Mouse (Mus musculus): ENCODE data around the gene Snx27.

The Snx27 gene

DNA sequence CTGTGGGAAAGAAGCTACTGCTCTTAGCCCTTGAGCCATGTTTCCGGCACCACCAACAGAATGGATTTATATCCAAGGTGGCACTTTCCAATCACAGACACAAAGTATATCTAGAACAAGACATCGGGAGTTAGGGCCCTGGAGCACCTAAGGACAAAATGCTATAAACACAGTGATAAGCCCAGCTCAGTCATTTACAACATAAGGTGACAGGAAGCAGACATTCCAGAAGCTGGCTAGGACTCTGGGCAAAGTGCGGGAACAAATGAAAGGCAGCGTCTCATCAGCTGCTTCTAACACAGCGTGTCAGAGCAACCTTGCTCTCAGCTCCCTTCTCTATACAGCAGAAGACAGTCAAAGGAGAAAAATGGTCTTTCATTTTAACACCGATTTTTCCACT lies 8.0 kb downstream of the Snx27 start:
- DNase-seq (ENCODE audit: extremely low read depth, low read depth): no peak

DNA sequence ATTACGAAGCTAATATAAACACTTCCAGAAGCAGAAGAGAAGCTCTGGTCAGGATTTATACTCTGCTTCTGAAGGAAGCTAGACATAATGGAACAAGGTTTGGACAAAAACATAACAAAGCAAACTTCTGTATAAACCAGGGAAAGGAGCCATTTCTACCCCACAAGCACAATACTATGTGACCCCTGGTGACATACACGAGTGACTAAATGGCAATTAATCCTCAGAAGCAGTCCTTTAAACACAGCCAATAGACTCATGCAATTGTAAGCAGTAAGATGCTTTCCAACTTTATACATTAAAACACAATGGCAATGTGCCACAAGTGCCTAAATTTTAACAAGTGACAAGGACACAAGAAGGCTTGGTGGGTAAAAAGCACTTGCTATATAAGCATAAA lies 15.3 kb downstream of the Snx27 start:
- DNase-seq (ENCODE audit: extremely low read depth, low read depth): no peak

DNA sequence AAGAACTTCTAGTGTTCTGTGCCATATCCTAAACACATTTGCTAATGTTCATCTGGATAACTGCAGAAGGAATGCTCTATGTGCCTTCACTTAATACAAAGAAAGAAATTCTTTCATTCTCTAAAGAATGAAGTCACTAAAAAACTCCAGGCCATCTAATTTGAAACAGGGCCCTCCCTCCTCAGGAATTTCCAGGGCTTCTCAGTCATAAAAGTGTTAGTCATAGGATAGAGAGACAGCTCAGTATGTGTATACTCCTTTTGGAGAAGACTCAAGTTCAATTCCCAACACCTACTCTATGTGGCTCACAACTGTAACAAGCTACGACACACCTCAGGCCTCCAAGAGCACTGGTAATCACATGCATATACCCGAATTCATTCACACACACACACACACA lies 17.0 kb downstream of the Snx27 start:
- DNase-seq (ENCODE audit: extremely low read depth, low read depth): no peak

DNA sequence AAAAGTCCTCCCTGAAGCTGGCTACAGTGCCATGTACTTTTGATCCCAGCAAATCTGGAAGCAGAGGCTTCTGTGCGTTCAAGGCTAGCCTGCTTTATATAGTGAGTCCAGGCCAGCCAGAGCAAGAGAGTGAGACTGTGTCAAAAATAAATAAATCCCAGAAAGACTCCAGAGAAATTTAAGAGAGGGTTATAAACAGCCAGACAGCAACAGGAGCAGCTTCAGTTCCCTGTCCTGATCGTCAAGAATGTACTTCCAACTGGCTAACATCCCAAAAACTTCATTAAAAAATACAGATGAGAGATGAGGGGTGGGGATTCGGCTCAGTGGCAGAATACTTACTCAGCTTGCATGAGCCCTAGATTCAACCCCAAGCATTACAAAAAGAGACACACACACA lies 17.4 kb downstream of the Snx27 start:
- no peak for DNase-seq (ENCODE audit: extremely low read depth, low read depth)

DNA sequence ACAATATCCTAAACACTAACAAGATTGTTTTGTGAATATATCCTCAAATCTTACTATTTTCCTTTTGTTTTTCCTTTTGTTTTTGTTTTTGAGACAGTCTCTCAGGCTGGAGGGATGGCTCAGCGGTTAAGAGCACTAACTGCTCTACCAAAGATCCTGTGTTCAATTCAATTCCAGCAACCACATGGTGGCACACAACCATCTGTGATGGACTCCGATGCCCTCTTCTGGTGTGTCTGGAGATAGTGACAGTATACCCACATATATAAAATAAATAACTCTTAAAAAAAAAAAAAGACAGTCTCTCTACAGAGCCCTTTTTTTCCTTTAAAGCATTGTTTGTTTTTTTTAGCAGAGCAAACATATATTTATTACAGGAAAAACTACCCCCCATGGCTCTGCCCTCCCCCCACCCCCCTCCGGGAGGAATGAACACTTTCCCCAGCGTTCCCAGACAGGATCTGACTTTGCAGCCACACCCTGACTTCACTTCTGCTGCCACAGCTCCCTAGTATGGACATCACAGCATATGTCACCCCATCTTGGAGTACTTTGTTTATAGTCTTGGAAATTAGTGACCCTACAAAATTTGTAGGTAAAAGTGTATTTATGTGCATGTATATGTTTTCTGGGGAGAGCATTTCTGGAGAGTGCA lies 18.0 kb downstream of the Snx27 start:
- no peak for DNase-seq (ENCODE audit: extremely low read depth, low read depth)

DNA sequence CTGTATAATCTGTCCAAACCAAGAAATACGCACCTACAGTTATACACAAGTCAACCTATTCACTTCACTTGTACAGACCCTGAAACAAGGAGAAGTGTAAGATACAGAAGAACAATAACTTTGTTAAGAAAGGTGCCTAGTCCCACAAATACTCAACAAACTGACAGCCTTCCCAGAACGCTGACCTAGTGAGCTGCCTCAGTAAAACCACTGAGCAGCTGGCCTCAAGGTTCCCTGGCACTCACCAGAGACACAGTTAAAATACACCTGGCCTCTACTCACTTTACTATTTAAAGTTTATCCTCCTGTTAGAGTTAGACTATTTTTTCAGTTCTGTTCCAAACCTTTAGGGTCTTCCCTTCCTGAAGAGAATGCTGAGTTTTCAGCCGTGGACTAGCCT lies 19.4 kb downstream of the Snx27 start:
- DNase-seq (ENCODE audit: extremely low read depth, low read depth): no peak

DNA sequence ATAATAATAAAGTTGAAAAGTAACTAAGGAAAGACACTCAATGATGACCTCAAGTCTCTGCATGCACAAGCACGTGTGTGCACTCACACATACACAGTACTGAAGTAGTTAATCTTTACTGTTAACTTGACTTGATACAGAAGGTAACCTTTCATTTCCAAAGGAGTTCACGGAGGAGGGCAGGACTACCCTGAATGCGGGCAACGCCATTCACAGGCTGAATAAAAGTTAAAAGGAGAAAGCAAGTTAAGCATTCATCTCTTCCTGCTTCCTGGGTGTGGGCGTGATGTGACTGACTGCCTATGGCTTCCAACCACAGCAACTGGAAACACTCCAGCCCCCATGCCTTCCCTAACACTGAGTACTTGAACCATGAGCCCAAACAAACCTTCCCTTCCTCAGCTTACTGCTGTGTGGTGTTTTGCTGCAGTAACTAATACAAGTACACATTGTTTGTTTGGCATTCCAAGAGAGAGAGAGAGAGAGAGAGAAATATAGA lies 22.5 kb downstream of the Snx27 start:
- DNase-seq (ENCODE audit: extremely low read depth, low read depth): no peak

DNA sequence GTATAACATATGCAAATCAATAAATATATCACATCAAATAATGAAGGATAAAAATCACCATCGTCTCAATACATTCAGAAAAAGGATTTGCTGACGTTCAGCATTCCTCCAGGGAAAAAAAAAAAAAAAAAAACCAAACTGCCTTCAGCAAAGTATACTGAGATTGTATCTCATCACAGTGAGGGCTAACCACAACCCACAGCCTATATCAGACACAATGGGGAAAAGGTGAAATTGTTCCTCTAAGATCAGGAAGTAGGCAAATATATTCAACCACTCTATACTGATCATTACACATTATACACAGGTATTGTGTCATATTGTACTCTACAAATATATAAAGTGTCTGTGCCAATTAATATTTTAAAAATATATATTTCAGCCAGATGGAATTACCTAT lies 33.5 kb downstream of the Snx27 start:
- DNase-seq (ENCODE audit: extremely low read depth, low read depth): no peak

DNA sequence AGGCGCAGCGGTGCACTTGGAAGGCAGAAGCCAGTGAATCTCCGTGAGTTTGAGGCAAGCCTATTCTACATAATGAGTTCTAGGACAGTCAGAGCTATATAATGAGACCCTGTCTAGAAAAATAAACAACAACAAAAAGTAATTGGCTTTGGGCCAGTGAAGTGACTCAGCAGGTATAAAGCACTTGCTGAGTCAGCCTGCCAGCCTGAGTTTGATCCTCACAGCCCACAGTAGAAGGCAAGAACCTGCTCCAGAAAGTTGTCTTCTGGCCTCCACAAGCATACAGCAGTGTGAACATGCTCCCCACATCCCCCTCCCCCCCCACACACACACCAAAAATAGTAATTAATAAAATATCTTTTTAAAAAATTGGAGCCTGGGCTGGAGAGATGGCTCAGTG lies 45.3 kb downstream of the Snx27 start:
- peak; percentile 28 for DNase-seq (ENCODE audit: extremely low read depth, low read depth)

DNA sequence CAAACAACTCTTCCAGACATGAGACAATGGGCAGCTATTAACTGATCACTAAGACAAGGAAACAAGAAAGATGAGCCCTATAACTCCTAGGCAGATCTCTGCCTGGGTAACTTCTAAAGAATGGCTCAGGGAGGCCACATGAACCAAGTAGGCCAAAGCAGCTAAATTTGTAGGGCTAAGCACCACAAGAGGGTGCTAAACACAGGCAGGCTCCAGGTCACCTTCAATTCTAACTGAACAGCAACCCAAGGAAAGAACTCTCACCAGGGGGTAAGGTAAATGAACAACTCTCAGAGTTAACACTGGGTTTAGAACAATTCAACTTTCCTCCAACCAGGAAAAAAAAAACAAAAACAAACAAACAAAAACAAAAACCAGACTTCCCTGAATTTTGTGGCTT lies 48.5 kb downstream of the Snx27 start:
- peak; percentile 14 for DNase-seq (ENCODE audit: extremely low read depth, low read depth)

DNA sequence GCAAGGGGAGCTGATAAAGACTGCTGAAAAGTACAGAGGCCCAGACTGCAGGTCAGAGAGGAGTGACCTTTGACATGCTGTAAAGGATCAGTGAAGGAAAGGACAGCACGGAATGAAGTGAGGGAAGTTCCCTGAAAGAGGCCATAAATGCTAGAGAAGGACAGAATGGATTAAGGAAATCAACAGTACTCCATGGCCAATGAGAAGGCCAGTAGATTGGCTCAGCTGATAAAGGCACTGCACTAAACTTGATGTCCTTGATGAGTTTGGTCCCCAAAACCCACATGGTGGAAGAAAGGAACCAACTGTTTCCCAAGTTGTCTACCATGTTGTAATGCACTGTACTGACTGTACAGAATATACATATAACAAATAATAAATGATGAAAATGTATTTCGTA lies 55.8 kb downstream of the Snx27 start:
- DNase-seq (ENCODE audit: extremely low read depth, low read depth): no peak

DNA sequence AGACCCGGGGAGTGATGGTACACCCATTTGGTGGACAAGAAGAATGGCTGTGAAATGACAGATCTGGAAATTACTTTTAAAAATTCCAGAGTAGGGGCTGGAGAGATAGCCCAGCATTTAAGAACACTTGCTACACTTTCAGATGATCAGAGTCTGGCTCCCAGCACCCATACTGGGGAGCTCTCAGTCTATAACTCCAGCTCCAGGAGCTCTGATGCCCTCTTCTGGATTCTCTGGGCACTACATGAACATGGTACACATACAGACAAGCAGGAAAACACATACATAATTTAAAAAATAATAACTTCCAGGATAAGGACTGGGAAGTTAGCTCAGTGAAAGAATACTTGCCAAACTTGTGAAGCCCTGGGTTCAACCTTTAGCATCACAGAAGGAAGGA lies 75.9 kb downstream of the Snx27 start:
- DNase-seq (ENCODE audit: extremely low read depth, low read depth): peak; percentile 17

DNA sequence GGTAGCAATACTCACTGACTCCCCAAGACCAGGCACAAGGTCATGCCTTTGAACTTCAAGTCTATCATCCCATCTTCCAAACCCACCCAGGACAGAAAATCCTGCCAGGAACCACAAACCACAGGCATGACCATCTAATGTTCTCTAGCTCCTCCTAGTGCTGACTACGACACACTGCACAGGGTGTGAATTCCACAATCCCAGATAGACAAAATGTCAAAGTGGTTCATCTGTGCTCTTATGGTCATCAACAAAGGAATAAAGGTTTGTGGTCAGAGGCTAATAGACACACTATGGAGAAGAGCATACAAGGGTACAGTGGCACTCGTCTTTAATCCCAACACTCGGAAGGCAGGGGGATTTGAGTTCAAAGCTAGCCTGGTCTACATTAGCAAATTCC lies 80.3 kb downstream of the Snx27 start:
- peak; percentile 15 for DNase-seq (ENCODE audit: extremely low read depth, low read depth)

DNA sequence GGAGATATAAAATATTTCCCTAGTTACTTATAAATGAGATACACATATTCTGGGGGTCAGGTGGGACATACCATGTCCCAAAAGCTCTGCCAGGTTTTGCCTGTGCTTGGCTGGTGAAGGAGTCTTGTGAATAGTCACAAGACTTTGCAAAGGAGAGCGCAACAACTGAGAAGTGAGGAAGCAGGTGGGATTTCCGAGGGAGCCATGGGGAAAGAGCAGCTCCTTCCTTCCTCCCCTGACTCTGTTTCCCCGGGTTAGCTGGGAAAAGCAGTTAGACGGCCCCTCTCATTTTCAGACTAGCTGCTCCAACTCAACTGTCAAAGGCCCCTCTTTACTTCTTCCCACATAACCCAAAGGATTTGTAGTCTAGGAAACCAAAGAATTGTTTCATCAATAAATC lies 85.4 kb downstream of the Snx27 start:
- DNase-seq (ENCODE audit: extremely low read depth, low read depth): no peak

DNA sequence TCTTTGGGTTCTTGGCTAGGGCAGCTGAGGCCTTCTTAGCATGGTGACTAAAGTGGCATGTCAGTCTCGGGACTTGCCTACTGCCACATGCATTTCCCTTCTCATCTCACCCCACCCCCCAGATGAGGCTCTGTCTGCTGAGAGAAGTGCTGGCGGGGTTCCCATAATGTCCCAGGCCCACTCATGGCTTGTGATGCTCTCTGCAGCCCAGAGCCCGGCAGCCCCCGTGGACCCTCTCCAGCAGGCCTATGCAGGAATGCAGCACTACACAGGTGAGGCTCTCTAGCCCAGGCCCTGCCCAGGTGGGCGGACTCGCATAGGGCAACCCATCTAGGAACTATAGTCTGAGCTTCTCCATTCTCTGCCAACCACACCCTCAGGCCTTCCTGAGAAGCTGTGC lies 94.9 kb downstream of the Snx27 start:
- DNase-seq (ENCODE audit: extremely low read depth, low read depth): no peak

DNA sequence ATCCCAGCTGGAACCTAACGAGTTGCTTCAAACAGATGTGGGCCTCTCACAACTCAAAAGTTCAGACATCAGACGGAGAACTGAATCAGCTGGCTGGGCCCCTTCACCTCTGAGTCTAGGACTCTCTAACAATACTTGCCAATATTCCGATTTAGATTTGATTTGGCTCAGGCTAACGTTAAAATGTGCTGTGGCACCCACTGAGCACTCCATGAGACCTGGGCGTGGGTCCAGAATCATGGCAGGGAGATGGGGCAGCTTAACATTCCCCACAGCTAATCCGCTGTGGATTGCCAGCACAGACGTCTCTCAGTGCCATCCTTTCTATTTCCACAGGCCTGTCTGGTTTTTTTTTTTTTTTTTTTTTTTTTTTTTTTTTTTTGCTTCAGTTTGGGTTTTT lies 96.6 kb downstream of the Snx27 start:
- no peak for DNase-seq (ENCODE audit: extremely low read depth, low read depth)

DNA sequence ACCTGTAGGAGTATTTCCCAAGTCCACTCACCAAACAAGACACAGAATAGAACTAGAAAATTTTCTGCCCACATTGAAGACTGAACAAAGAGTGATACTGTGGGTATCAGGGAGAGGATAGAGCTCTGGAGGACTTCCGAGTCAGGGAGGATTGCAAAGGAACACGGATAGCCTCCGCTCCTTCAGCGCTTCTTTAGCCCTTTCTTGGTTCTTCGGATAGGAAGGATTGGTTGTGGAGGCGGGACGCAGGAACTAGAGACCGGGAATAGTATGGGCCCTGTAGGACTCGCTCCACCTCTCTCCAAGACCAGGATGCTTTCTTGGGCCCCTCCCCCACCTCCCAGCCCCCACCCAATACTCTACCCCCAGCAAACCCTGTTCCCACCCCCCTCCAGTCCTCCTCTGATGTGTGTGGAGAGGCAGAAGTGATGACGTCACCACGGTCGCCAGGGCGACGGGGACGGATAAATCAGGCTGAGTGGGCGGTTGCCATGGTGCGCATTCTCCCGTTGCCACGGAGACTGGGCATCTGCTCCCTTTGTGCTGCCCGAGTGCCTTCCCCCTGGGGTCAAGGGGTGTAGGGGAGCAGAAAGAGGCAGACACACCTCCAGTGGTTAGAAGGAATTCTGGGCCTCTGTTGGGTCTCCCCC lies 98.6 kb downstream of the Snx27 start:
- no peak for DNase-seq (ENCODE audit: extremely low read depth, low read depth)

DNA sequence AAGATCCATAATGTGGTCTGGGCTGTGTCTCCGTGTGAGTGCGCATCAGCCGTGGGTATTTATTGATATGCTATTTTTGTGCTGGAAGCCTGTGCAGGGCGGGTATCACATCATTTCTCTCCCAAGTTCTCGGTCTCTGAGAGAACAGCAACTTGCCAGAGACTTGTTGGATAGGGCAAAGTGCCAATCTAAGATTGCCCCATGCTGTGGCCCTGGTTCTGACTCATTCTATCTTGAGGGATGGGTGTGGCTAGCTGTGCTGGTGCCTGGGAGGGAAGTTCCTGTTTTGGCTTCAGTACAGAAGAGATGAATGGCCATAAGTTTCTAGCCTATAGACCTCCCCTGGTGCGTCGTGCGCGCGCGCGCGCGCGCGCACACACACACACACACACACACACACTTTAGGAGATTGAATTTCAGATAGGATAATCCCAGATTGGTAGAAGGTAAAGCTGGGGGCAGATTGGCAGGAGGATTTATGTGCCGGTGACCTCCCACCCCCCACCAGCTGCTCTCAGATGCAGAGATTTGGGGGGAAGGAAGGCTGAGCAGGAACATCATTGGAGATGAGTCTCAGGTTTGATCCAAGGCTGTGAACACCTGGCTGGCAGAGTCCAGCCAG lies 99.6 kb downstream of the Snx27 start:
- DNase-seq (ENCODE audit: extremely low read depth, low read depth): peak; percentile 97

DNA sequence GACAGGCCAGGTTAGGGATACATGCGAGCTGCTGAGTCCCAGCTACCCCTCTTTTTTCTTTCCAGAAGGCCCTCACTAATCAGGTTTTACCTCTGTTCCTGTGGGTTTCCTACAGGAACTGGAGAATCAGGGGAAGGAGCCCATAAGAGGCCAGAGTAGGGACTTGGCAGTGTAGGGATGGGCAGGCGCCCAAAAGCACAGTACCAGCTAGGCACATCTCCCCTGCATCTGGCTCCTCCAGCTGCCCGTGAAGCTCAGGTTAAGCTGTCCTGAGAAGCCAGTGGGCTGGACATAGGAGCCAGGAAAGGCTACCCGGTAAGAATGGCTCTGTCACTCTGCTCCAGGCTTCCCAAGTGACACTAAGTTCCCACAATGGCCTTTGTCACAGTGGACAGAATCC lies 101.1 kb downstream of the Snx27 start:
- DNase-seq (ENCODE audit: extremely low read depth, low read depth): no peak

DNA sequence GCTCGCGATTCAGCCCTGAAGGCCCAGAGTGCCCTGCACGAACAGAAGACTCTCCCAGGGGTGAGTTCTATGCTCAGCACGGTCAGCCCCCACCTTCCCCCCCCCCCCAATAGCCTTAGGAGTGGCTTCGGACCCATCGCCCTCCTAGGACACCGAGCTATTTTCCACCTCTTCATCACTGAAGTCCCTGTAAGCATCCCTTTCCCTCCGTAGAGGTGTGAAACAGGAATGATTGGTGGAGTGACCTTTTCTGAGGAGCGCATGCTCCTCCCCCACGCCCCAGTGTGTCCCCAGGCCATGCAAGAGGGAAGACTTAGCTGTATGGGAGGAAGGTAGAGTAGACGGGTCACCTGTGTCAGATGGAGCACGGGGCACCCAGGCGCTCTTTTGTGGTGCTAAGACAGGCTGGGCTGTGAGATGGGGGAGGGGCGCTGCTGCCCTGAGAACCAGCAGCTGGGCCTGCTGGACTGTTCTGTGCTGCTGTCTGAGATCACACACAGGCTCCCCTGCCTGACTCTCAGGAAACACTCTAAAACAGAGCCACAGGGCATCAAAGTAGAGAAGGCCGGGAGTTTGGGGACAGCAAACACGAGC lies 102.1 kb downstream of the Snx27 start, which contains the start of gene Riiad1:
Gene Riiad1, minus strand, starts transcription at position 51 of the 594 bp plus-strand sequence.
- no peak for DNase-seq (ENCODE audit: extremely low read depth, low read depth)

DNA sequence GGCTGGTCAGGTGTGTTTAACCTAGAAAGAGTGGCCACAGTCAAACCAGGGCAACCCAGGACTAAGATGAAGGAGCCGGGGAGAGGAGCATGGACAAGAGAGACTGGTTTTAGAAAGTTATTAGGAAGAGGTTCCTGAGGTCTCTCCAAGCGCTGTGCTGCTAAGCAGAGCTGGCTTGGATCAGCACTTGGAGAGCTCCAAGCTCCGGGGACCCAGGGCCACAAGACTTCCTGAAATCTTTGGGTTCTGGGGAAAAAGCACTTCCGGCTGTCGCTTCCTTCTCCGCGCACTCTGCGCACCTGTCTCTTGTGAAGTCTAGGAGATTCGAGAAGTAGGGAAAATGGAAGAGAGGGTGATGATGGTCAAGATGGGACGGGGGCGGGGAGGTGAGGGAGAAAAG lies 103.0 kb downstream of the Snx27 start:
- no peak for DNase-seq (ENCODE audit: extremely low read depth, low read depth)

DNA sequence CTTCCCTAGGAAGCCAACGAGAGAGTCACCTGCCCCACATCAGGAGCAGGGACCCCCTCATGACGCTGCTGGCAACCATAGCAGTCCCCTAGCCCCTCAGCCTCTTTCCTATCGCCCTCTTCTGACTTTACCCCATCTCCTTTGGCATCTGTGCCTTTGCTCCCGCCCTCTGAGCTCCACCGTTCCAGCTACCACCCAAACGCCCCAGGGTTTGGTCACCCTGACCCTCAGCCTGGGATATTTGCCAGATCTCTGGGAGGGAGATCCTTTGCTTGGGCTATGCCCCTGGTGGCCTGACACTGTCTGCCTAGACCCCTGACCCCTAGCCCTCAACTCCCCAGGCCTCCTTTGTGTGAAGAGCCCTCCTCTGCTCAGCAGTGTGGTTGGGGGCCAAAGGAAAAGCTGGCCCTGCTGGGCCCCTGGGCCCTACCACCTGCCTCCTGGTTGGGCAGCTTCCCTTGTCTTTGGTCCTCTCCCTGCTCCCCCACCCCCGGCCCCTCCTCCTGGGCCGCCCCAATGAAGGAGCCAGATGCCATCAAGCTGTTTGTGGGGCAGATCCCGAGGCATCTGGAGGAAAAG lies 103.8 kb downstream of the Snx27 start:
- no peak for DNase-seq (ENCODE audit: extremely low read depth, low read depth)
